Mouse (Mus musculus) embryo, embryonic 11.5 days (tissue): ENCODE results near the gene Ovol1.

Source experiments
- DNase-seq: peaks from one replicate; pipeline ENCODE4 v3.0.0-alpha.2; 2012; ENCODE audit warnings: low read depth, low spot score

Ovol1 gene

GRCm38 (mm10) chr19:5568470-5569140 lies 8.2 kb upstream of the Ovol1 start:
- DNase-seq, result peak; percentile 82

- peak; percentile 79 for DNase-seq
These were observed 7.4 kb upstream of the Ovol1 start, which contains the start of gene Ap5b1 for GRCm38 (mm10) chr19:5567534-5568469. Gene Ap5b1, plus strand, starts transcription at chr19:5568025.

- no peak for DNase-seq
These were observed 6.7 kb upstream of the Ovol1 start for GRCm38 (mm10) chr19:5567180-5567533.

GRCm38 (mm10) chr19:5566316-5566715 lies 5.9 kb upstream of the Ovol1 start:
- DNase-seq, result no peak

GRCm38 (mm10) chr19:5562776-5563175 lies 2.3 kb upstream of the Ovol1 start:
- DNase-seq, result no peak

GRCm38 (mm10) chr19:5561886-5562285 lies 1.4 kb upstream of the Ovol1 start:
- DNase-seq, result no peak

GRCm38 (mm10) chr19:5561252-5561790 lies 875 bp upstream of the Ovol1 start:
- no peak for DNase-seq

- no peak for DNase-seq
These were observed 602 bp downstream of the Ovol1 start for GRCm38 (mm10) chr19:5559631-5560456.

- no peak for DNase-seq
These were observed 1.2 kb downstream of the Ovol1 start for GRCm38 (mm10) chr19:5559229-5559628.

GRCm38 (mm10) chr19:5558770-5559169 lies 1.7 kb downstream of the Ovol1 start:
- DNase-seq, result no peak

- DNase-seq, result no peak
These were observed 2.3 kb downstream of the Ovol1 start for GRCm38 (mm10) chr19:5558169-5558568.

- DNase-seq, result no peak
These were observed 6.2 kb downstream of the Ovol1 start for GRCm38 (mm10) chr19:5554212-5554611.

- DNase-seq, result no peak
These were observed 6.6 kb downstream of the Ovol1 start for GRCm38 (mm10) chr19:5553802-5554201.

GRCm38 (mm10) chr19:5547471-5548056 lies 12.9 kb downstream of the Ovol1 start:
- no peak for DNase-seq

- no peak for DNase-seq
These were observed 16.4 kb downstream of the Ovol1 start for GRCm38 (mm10) chr19:5544031-5544430.

- no peak for DNase-seq
These were observed 17.1 kb downstream of the Ovol1 start for GRCm38 (mm10) chr19:5543362-5543761.

GRCm38 (mm10) chr19:5538786-5539185 lies 21.7 kb downstream of the Ovol1 start:
- DNase-seq, result no peak

GRCm38 (mm10) chr19:5532520-5532919 lies 27.9 kb downstream of the Ovol1 start:
- no peak for DNase-seq

GRCm38 (mm10) chr19:5530138-5530524 lies 30.3 kb downstream of the Ovol1 start:
- DNase-seq, result no peak

GRCm38 (mm10) chr19:5529325-5530137 lies 30.9 kb downstream of the Ovol1 start:
- peak; percentile 84 for DNase-seq
